Mouse (Mus musculus): ENCODE results near the gene Cd27.

DNA sequence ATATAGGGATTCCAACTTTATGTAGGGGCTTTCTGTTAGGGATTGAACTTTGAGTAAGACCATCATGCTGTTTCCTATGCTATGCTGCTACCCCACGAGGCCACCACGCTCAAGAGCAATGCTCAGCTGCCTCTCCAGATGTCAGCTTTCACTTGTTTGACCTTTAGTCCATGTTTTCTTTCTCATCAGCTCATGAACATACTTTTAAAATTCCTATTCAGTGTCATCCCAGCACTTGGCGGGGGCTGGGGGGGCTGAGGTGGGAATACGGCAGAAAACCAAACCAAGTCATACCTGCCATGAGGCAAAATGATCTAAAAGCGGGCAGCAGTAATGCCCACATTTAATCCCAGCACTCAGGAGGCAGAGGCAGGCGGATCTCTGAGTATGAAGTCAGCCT, 23.7 kb downstream of the Cd27 start:
- TF ChIP-seq CTCF (IDR thresholded peaks at IDR 0.05; ENCODE audit: control insufficient read depth, insufficient read depth, insufficient replicate concordance, low read depth, low read length) (no peak), POLR2A (IDR thresholded peaks at IDR 0.05; ENCODE audit: control insufficient read depth, low read depth, low read length) (no peak)
